Mouse (Mus musculus): ENCODE data around the gene 2310034C09Rik.
"Not testable (repeated sequence)": the region's sequence is repeated elsewhere in the genome, so short reads cannot be mapped to it uniquely, and the experiment has no call there.

The 2310034C09Rik gene

GRCm38 (mm10) chr16:88758547-88758946, at the start of gene 2310034C09Rik:
Gene 2310034C09Rik (plus strand): TSS chr16:88758847.
- DNase-seq (ENCODE audit: low read depth) = not testable (repeated sequence)

DNA sequence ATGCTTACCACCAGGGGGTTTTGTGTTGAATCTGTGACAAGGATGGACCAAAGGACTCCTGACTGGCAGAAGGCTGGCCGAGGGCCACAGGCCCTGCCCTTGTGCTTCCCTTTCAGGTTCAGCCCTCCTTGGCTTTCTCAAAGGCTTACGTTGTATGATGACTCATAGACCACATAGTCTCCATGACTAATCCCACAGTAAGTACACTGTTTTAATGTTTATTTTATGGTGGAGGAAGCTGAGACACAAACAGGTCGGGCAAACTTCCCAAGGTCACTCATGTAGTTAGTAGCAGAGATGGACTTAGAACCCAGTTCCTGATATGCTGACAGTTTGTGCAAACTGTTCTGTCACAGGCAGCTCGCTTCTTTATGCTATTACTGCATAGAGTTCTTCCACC, 47.9 kb upstream of the 2310034C09Rik start:
- DNase-seq (ENCODE audit: low read depth) = no peak

- no peak for DNase-seq (ENCODE audit: low read depth)
These were observed 47.4 kb upstream of the 2310034C09Rik start for GRCm38 (mm10) chr16:88711245-88711644.

GRCm38 (mm10) chr16:88716549-88716948, 42.1 kb upstream of the 2310034C09Rik start:
- no peak for DNase-seq (ENCODE audit: low read depth)

DNA sequence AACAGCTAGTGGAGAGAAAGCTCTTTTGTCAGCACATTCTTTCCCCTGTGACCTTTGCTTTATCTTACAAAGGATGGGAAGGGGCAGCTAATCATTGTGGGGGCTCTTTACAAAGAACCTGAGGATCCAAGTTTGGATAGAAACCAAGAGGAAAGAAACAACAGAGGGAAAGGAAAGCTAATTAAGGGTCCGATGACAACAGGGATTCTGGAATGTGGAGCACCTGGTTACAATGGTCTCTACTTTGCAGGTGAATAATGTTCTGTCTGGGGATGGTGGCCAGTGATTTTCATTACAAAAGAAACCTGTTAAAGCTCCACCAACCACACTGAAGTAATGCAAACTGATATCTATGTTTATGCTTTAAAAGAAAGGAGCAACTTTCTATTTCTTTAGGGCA, 38.6 kb upstream of the 2310034C09Rik start:
- DNase-seq (ENCODE audit: low read depth) = no peak

GRCm38 (mm10) chr16:88728812-88729275, 29.8 kb upstream of the 2310034C09Rik start, which contains the start of gene Krtap13-1:
Gene Krtap13-1 (plus strand): TSS chr16:88728862.
- no peak for DNase-seq (ENCODE audit: low read depth)

DNA sequence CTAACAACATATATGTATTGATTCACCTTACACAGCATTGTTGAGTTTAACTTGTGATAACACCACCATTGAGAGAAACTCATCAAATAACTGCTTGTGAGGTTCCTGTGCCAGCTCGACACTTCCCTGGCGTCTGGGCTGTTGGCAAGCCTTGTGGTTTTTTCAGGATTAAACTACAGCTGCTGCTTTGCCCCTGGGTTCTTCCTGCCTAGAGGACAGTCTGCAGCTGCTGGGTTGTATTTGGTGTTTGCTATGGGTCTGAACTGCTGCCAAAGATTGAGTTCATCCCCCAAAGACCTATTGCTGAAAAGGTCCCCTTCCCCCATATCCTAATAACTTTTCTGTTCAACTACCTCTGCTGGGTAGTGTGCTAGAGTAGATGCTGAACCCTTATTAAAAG, 23.3 kb upstream of the 2310034C09Rik start:
- no peak for DNase-seq (ENCODE audit: low read depth)

DNA sequence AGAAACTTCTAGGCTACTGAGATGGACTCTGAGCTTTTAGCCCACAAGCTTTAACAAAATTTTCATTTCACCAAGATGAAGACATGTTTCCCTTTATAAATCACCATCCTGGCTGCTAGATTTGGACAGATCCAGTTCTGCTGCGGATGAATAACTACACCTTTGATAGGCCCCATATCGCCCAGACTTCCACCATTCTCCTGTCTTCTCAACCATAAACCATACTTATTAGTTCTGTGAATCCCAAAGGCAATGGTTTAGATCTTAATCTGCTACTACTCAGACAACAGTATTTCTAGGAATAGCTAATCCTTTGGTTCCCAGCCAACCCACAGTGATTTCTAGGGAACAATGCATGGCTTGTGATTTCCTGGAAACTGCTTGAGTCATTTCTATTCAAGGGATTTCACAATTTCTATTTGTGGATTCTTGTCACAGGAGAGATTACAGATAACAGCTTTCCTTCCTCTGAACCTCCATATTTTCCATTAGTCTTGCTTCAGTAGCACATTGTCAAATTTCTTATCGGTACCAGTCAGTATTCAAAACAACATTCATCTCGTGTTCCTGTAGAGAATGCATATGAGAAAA, 13.8 kb upstream of the 2310034C09Rik start:
- no peak for DNase-seq (ENCODE audit: low read depth)

DNA sequence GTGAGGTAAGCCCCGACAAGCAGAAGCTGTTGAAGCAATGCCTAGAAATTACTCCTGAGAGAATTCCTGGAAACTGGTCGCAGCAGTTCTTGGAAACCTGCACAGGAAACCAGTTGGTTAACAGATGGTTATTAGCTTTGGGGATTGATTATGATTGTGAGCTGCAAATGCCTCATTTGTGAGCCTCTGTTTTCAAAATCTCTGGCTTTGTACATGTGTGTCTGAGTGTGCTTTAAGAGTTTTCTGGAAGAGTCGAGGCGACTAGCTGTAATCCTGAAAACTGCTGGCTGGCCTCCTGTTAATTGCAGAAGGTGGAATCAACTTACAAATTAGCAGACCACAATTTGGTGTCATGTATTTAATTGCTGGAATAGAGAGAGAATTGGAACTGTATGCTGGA, 10.7 kb upstream of the 2310034C09Rik start:
- no peak for DNase-seq (ENCODE audit: low read depth)

DNA sequence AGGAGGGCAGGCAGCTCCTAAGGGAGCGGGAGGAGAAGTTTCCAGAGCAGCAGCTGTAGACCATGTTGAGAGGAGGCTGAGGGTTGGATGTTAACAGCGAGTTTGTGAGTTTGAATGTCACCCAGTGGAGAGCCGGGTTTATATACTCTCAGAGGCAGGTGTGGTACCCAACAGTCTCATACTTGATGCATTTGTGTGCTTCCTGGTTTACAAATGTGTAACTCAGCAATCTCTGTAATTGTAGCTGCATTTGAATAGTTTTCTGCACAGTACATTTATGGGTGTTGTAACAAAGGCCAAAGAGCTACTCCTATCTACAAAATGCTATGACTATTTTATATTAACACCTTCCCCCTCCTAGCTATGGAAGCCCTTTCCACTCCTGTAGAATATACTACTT, 7.1 kb upstream of the 2310034C09Rik start, which contains the start of gene Krtap13:
TSS of gene Krtap13 (minus strand) at position 101 of the 400 bp plus-strand sequence.
- DNase-seq (ENCODE audit: low read depth) = not testable (repeated sequence)

- no peak for DNase-seq (ENCODE audit: low read depth)
These were observed 15.5 kb downstream of the 2310034C09Rik start, which contains the start of gene 2310057N15Rik for GRCm38 (mm10) chr16:88774106-88774505. Gene 2310057N15Rik (minus strand): TSS chr16:88774206.

- no peak for DNase-seq (ENCODE audit: low read depth)
These were observed 18.9 kb downstream of the 2310034C09Rik start, which contains the start of gene Gm5965 for GRCm38 (mm10) chr16:88777596-88777995. Gene Gm5965 (plus strand): TSS chr16:88777896.

GRCm38 (mm10) chr16:88786786-88787185, 28.1 kb downstream of the 2310034C09Rik start:
- no peak for DNase-seq (ENCODE audit: low read depth)

Data from naive thymus-derived CD4-positive, alpha-beta T cell, adult 2 months (primary cell).